Mouse (Mus musculus): Measurements from ENCODE around the gene Ifna13. TPM values are rescaled to one million over a fixed set of nuclear protein-coding genes. Genes with fewer than 3 reads are reported as not detected.

The Ifna13 gene
- polyA plus RNA-seq (2015; fragmentation: Nextera tagmentation; extraction: Ambion mirVana), result not detected in 2 replicates

DNA sequence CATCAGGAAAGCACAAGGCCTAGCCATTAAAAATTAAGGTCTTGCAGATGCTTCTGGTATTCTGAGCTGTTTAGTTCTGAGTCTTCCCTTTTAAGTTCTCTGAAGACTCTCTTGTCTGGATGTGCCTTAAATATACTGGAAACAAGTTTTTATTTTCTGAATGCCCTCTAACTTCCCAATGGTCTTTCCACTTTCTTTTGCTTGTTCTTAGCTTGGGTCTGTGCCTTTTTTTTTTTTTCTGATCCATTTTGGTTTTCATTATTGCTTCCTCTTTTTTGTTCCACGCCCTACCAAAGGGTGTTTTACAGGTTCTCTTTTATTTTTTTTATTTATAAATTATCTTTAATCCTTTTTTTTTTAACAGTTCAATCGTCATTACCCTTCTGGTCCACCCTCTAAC is at the start of gene Ifna13:
Ifna13 (minus strand) TSS at position 101 of the 400 bp plus-strand sequence.
- H3K9ac ChIP-seq, result no peak within 1 kb of the TSS
- no peaks in the 10 kb centered on the region for H3K9me3 ChIP-seq
- no peaks in the 10 kb centered on the region for H3K27me3 ChIP-seq (replicated peaks)
- H3K36me3 ChIP-seq, result no peaks in the 10 kb centered on the region
- no peak for ATAC-seq (ENCODE audit: extremely low read depth, insufficient number of reproducible peaks, low FRiP score, low TSS enrichment)
- no peak within 1 kb of the TSS for H3K27ac ChIP-seq (replicated peaks)
- H3K4me3 ChIP-seq, result no peak within 1 kb of the TSS
- 57% methylated on average over 2 of the region's 2 CpGs for WGBS
- H3K4me2 ChIP-seq, result no peak within 1 kb of the TSS
- H3K4me1 ChIP-seq, result no peaks in the 10 kb centered on the region

DNA sequence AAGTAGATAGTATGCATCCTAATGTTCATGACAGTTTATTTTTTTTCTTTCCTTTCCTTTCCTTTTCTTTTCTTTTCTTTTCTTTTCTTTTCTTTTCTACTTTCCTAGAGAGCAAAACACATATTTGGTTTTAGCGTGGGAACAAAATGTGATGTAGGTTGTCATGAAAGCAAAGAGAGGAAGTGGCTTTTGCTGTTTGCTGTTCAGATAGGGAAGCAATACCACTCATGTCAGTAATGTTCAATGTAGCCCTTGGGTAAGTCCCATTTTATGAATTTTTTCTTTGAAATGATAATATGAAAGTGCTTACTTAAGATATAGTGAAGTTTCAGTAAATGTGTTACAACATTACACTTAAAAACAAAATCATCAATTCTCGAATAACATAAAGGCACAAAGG is 49.1 kb upstream of the Ifna13 start:
- Histone ChIP-seq H3K27me3 (replicated peaks) (peaks cover 14% of the 10 kb centered on the region; the same call in 1 of the 2 replicates), H3K4me3 (no peak overlapping the region), H3K4me1 (no peaks in the 10 kb centered on the region), H3K27ac (replicated peaks) (no peak overlapping the region), H3K9me3 (no peaks in the 10 kb centered on the region), H3K9ac (no peak overlapping the region), H3K4me2 (no peak overlapping the region), H3K36me3 (no peaks in the 10 kb centered on the region)
- WGBS, result 78% methylated on average over 2 of the region's 2 CpGs
- ATAC-seq (ENCODE audit: extremely low read depth, insufficient number of reproducible peaks, low FRiP score, low TSS enrichment), result no peak

DNA sequence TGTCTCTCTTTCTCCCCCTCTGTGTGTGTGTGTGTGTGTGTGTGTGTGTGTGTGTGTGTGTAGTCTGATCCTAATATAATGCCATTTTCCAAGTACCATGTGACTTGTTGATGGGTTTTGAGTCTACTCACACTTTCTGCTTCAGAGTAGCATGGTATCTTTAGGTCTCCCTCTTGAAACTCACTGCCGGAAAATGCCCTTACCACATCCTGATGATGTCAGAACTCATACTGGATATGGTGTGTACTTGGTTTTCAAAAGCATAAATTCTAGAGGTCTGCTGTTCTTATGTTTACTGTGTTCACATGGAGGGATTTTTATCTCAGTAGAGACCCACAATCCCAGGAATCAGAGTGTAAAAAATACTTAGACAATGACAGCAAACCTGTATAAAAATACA is 48.3 kb upstream of the Ifna13 start:
- no peak overlapping the region for H3K4me2 ChIP-seq
- no peak for ATAC-seq (ENCODE audit: extremely low read depth, insufficient number of reproducible peaks, low FRiP score, low TSS enrichment)
- H3K36me3 ChIP-seq, result no peaks in the 10 kb centered on the region
- no peaks in the 10 kb centered on the region for H3K9me3 ChIP-seq
- no peak overlapping the region for H3K4me3 ChIP-seq
- 46% methylated on average over 1 of the region's 1 CpGs for WGBS
- H3K9ac ChIP-seq, result no peak overlapping the region
- H3K4me1 ChIP-seq, result no peaks in the 10 kb centered on the region
- H3K27me3 ChIP-seq (replicated peaks), result peaks cover 14% of the 10 kb centered on the region; the same call in 1 of the 2 replicates
- no peak overlapping the region for H3K27ac ChIP-seq (replicated peaks)

DNA sequence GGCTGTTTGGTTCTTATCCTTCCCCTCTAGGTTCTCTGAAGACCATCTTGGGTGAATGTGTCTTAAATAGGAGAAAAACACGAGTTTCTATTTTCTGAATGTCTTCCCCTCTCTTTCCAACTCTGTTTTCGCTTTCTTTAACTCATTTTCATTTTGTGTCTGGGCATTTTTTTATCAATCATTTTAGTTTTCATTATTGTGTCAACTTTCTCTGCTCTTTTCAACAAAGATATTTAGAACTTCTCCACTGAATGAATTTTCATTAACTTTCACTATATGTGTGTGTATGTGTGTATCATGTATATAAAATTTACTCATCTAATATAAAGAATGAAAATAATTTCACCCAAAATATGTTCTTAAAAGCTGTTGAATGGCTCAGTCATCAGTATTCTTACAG is 47.0 kb upstream of the Ifna13 start, which contains the start of gene Ifnab:
Ifnab (minus strand) TSS at position 101 of the 400 bp plus-strand sequence.
- WGBS, result 60% methylated on average over 2 of the region's 2 CpGs
- H3K9me3 ChIP-seq, result no peaks in the 10 kb centered on the region
- no peak within 1 kb of the TSS for H3K4me3 ChIP-seq
- H3K4me2 ChIP-seq, result no peak within 1 kb of the TSS
- H3K27ac ChIP-seq (replicated peaks), result no peak within 1 kb of the TSS
- no peaks in the 10 kb centered on the region for H3K36me3 ChIP-seq
- H3K9ac ChIP-seq, result no peak within 1 kb of the TSS
- no peaks in the 10 kb centered on the region for H3K4me1 ChIP-seq
- H3K27me3 ChIP-seq (replicated peaks), result peaks cover 14% of the 10 kb centered on the region; the same call in 1 of the 2 replicates
- no peak for ATAC-seq (ENCODE audit: extremely low read depth, insufficient number of reproducible peaks, low FRiP score, low TSS enrichment)

DNA sequence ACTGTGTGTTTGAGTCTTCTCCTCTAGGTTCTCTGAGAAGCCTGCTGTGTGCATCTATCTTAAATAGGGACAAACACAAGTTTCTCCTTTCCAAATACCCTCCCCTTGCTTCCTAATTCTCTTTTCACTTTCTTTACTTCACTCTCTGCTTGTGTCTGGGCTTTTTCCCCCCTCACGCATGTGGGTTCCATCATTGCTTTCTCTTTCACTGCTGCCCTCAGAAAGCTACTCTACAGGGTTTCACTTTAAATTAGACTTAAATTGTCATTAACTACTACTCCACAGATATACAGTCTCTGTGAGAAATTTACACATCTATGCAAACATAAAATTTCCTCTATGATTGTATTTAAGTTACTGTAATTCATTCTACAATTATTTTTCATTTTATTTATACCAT is 39.6 kb upstream of the Ifna13 start, which contains the start of gene Ifna2:
Ifna2 (minus strand) TSS at position 101 of the 400 bp plus-strand sequence.
- WGBS, result 73% methylated on average over 1 of the region's 1 CpGs

DNA sequence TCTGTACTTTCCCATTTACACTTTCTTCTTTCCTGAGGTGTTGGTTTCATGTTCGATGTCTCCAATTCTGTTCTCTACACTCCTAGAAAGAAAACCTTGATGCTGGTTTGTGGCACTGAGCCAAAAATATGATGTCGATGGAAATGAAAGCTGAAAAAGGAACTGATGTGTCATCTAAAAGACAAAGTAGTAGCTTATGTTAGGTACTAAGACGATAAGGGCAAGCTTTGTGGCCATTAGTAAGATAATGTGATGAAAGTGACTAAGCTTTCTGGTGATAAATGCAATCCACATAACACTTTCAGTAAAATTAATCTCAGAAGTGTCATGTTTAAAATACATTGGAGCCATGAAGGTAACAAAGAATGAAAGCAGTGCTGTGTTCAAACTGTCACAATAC is 37.1 kb upstream of the Ifna13 start:
- Histone ChIP-seq H3K27me3 (replicated peaks) (no peaks in the 10 kb centered on the region), H3K9ac (no peak overlapping the region), H3K27ac (replicated peaks) (no peak overlapping the region), H3K36me3 (no peaks in the 10 kb centered on the region), H3K9me3 (no peaks in the 10 kb centered on the region), H3K4me3 (no peak overlapping the region), H3K4me2 (no peak overlapping the region), H3K4me1 (no peaks in the 10 kb centered on the region)
- 44% methylated on average over 3 of the region's 3 CpGs for WGBS
- ATAC-seq (ENCODE audit: extremely low read depth, insufficient number of reproducible peaks, low FRiP score, low TSS enrichment), result no peak

More for the DNA sequence above, 39.6 kb upstream of the Ifna13 start, which contains the start of gene Ifna2:
- no peak for ATAC-seq (ENCODE audit: extremely low read depth, insufficient number of reproducible peaks, low FRiP score, low TSS enrichment)
- Histone ChIP-seq H3K36me3 (no peaks in the 10 kb centered on the region), H3K4me2 (no peak within 1 kb of the TSS), H3K9ac (no peak within 1 kb of the TSS), H3K9me3 (no peaks in the 10 kb centered on the region), H3K27ac (replicated peaks) (no peak within 1 kb of the TSS), H3K4me3 (no peak within 1 kb of the TSS), H3K27me3 (replicated peaks) (no peaks in the 10 kb centered on the region), H3K4me1 (no peaks in the 10 kb centered on the region)

DNA sequence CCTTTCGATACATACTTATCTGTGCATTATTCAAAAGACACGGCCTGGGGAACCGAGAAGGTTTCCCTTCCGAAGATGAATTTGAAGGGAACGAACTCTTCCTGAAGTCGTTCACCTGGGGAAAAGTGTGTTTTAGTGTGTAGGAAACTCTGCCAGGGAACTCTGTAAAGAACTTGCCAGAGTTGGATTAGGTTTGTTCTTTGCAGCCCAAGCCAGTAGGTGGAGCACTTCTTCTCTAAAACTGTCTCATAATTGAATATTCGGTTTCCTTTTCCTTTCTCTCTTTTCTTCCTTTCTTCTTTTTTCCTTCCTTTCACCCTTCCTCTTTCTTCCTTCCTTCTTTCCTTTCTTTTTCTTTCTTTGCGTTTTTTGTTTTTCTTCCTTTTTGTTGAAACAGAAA is 36.1 kb upstream of the Ifna13 start:
- H3K4me1 ChIP-seq, result no peaks in the 10 kb centered on the region
- no peaks in the 10 kb centered on the region for H3K9me3 ChIP-seq
- no peak overlapping the region for H3K4me2 ChIP-seq
- no peak overlapping the region for H3K4me3 ChIP-seq
- no peaks in the 10 kb centered on the region for H3K27me3 ChIP-seq (replicated peaks)
- H3K36me3 ChIP-seq, result no peaks in the 10 kb centered on the region
- no peak for ATAC-seq (ENCODE audit: extremely low read depth, insufficient number of reproducible peaks, low FRiP score, low TSS enrichment)
- H3K27ac ChIP-seq (replicated peaks), result no peak overlapping the region
- WGBS, result 35% methylated on average over 8 of the region's 8 CpGs
- no peak overlapping the region for H3K9ac ChIP-seq

DNA sequence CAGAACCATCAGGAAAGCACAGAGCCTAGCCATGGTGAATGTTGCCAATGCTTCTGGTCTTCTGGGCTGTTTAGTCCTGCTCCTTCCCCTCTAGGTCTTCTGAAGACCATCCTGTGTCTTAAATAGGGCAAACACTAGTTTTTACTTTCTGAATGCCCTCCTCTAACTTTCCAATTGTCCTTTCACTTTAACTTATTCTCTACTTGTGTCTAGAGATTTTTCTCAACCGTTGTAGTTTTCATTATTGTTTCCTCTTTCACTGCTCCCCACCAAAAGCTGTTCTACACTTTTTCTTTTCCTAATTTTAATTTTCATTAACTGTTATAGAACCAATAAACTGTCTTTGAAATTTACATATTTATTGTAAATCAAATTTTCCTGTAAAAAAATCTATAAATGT is 32.6 kb upstream of the Ifna13 start, which contains the start of gene Ifna16:
Ifna16 (minus strand) TSS at position 101 of the 400 bp plus-strand sequence.
- H3K4me1 ChIP-seq, result no peaks in the 10 kb centered on the region
- H3K9me3 ChIP-seq, result no peaks in the 10 kb centered on the region
- H3K36me3 ChIP-seq, result no peaks in the 10 kb centered on the region
- no peak within 1 kb of the TSS for H3K27ac ChIP-seq (replicated peaks)
- H3K4me3 ChIP-seq, result no peak within 1 kb of the TSS
- WGBS, result 64% methylated on average over 1 of the region's 1 CpGs
- H3K27me3 ChIP-seq (replicated peaks), result no peaks in the 10 kb centered on the region
- no peak for ATAC-seq (ENCODE audit: extremely low read depth, insufficient number of reproducible peaks, low FRiP score, low TSS enrichment)
- H3K4me2 ChIP-seq, result no peak within 1 kb of the TSS
- no peak within 1 kb of the TSS for H3K9ac ChIP-seq

DNA sequence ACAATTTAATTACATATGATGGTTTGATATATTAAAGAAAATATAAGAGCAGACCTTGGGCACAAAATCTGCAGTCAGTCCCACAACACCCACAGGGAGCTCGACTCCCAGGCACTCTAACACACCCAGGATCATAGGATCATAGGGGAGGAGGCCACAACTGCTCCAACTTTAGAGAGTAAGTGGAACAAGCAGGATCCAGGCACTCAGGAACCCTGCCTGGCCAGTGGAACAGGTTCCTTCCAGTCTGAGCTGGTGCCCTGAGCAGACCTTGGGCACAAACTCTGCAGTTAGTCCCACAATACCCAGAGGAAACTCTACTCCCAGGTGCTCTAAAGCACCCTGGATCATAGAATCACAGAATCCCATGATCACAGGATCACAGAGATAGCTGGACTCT is 11.2 kb upstream of the Ifna13 start:
- Histone ChIP-seq H3K4me2 (no peak overlapping the region), H3K4me3 (no peak overlapping the region), H3K36me3 (no peaks in the 10 kb centered on the region), H3K9ac (no peak overlapping the region), H3K4me1 (no peaks in the 10 kb centered on the region), H3K27ac (replicated peaks) (no peak overlapping the region), H3K27me3 (replicated peaks) (no peaks in the 10 kb centered on the region), H3K9me3 (0 out of 2 replicates have a peak, but pooled peaks cover 5% of the 10 kb centered on the region)
- WGBS, result 35% methylated on average over 1 of the region's 1 CpGs
- ATAC-seq (ENCODE audit: extremely low read depth, insufficient number of reproducible peaks, low FRiP score, low TSS enrichment), result no peak

DNA sequence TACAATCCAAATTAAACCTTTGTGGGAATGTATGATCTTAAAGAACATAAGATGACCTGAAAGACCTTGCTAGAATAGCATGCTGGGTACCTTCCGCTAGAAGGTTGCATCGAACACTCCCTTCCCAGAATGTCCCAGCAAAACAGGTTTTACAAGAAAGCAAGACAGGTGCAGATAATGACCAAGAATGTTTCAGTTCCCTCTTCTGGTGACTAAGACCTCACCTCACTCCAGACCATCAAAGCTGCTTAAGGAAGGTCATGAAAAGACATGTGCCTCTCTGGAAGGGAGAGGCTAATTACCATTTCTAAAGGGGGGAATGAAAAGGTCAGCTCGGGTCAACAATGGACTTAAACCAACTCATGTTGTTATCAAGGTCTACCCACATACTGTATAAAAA is 9.4 kb upstream of the Ifna13 start:
- Histone ChIP-seq H3K27ac (replicated peaks) (no peak overlapping the region), H3K27me3 (replicated peaks) (no peaks in the 10 kb centered on the region), H3K4me3 (no peak overlapping the region), H3K4me1 (no peaks in the 10 kb centered on the region), H3K36me3 (no peaks in the 10 kb centered on the region), H3K9me3 (0 out of 2 replicates have a peak, but pooled peaks cover 5% of the 10 kb centered on the region), H3K4me2 (no peak overlapping the region), H3K9ac (no peak overlapping the region)
- no peak for ATAC-seq (ENCODE audit: extremely low read depth, insufficient number of reproducible peaks, low FRiP score, low TSS enrichment)
- 67% methylated on average over 3 of the region's 3 CpGs for WGBS

DNA sequence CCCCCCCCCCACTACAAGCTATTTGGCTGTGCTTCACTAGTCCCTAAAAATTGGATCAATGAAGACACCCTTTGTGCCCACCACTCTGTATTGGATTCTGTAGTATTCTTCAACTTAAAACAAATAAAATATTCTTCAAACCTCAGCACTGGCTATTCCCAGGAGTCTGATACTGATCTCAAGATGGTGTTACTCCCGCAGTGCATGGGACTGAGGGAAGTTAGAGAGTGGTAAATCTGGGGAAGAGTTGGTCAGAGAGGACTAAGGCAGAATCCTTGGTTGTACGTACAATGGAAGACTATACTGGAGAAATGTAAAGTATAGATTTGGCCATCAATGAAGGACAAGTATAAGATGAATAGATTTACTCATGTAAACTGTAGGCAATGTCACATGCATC is 1.7 kb downstream of the Ifna13 start:
- WGBS, result 41% methylated on average over 2 of the region's 2 CpGs
- no peaks in the 10 kb centered on the region for H3K36me3 ChIP-seq
- H3K4me2 ChIP-seq, result no peak overlapping the region
- H3K9ac ChIP-seq, result no peak overlapping the region
- no peak overlapping the region for H3K4me3 ChIP-seq
- no peak overlapping the region for H3K27ac ChIP-seq (replicated peaks)
- H3K9me3 ChIP-seq, result no peaks in the 10 kb centered on the region
- no peak for ATAC-seq (ENCODE audit: extremely low read depth, insufficient number of reproducible peaks, low FRiP score, low TSS enrichment)
- H3K27me3 ChIP-seq (replicated peaks), result no peaks in the 10 kb centered on the region
- H3K4me1 ChIP-seq, result no peaks in the 10 kb centered on the region

DNA sequence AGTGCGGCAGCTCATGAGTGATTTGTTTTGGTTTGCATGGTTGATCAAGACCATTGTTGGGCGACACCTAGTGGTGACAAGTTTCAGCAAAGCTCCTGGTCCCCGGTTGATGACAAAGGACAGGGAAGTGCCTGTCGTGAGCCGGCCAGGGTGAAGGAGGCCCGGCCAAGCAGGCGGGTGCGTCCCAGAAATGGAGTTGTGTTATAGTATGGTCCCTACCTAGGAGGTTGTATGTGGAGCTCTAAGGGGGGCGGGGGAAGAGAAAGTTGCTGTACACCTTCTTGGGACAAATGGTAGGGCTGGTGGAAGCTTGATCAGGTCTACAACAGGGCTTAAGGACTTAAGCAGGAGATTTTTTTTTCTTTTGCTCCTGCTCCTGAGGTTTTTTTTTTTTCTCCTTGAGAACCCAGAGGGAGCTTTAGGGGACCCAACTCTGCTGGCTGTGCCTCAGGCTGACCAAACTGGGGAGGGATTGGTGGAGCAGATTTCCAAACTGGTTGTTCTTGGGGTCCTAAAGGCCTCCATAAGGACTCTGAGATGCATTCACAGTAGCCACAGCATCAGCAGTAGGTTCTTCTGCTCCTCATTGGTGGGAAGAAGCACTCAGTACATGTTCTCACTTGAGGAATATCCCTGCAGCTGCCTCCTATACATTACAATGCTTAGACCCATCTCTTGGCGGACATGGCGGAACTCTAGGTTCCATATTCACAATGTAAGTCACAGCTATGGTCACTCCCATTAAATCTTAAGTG is 3.0 kb downstream of the Ifna13 start:
- Histone ChIP-seq H3K27me3 (replicated peaks) (no peaks in the 10 kb centered on the region), H3K27ac (replicated peaks) (no peak overlapping the region), H3K4me1 (no peaks in the 10 kb centered on the region), H3K9ac (peak overlapping the region; percentile 77; the same call in 1 of the 2 replicates), H3K4me3 (peak overlapping the region; percentile 60), H3K9me3 (no peaks in the 10 kb centered on the region), H3K36me3 (no peaks in the 10 kb centered on the region), H3K4me2 (peak overlapping the region; percentile 69)
- WGBS, result 16% methylated on average over 11 of the region's 11 CpGs
- peak; percentile 73 for ATAC-seq (ENCODE audit: extremely low read depth, insufficient number of reproducible peaks, low FRiP score, low TSS enrichment)
